Mouse (Mus musculus): ENCODE measurements around the gene Slc13a1. TPM values are rescaled to one million over a fixed set of nuclear protein-coding genes. Genes with fewer than 3 reads are reported as not detected.
"Not testable (repeated sequence)": the region's sequence is repeated elsewhere in the genome, so short reads cannot be mapped to it uniquely, and the experiment has no call there.

Slc13a1 gene
- polyA plus RNA-seq (2015; fragmentation: Nextera tagmentation; extraction: Ambion mirVana), result 0.19 and 0.30 TPM in 2 replicates

DNA sequence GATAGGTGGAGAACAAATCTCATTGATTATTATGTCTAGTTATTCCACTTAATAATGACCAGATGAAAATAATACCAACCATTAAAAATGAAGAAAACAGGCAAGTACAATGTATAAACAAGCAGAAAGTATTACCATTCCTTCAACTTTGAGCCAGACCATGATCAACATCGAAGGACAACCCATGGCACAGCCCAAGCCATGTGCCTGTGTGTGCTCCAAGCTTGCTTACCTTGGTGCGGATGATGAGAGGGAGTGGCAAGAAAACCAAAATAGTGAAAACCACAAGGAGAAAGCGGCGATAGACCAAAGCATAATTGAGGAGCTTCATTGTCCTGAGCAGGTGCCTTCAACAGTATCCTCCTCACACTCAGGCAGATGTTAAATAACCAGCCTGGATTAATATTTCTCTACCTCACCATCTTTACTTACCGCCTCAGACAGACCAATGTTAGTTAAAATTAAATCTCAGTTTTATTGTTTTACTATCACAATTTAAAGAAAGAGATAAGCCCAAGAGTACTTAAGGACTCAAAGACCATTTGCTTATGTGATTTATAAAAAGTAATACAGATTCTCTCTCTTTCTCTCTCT lies at the start of gene Slc13a1:
TSS of gene Slc13a1 (minus strand) at position 359 of the 594 bp plus-strand sequence.
- no peaks in the 10 kb centered on the region for H3K27me3 ChIP-seq (replicated peaks)
- no peak within 1 kb of the TSS for H3K4me2 ChIP-seq (replicated peaks)
- H3K36me3 ChIP-seq, result no peaks in the 10 kb centered on the region
- 64% methylated on average over 5 of the region's 5 CpGs for WGBS
- H3K9ac ChIP-seq, result no peak within 1 kb of the TSS
- ATAC-seq, result peak; percentile 79
- no peaks in the 10 kb centered on the region for H3K9me3 ChIP-seq
- no peak within 1 kb of the TSS for H3K4me3 ChIP-seq (replicated peaks)
- H3K27ac ChIP-seq, result no peak within 1 kb of the TSS
- H3K4me1 ChIP-seq (replicated peaks), result no peaks in the 10 kb centered on the region

DNA sequence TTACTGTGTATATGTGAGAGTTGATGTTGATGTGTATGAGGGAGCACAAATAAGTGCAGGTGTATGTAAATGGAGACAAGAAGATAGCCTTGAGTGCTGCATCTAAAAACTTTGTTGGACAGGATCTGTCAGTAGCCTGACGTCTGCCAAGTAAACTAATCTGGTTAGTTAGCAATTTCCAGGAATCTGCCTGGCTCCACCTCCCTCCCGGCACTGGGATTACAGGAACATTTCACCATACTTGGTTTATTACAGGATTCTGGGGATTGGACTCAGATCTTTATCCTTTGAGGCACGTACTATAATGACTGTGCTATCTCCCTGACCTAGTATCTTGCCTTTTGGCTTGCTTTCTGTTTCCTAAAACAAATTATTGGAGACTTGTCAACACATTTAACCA lies 40.0 kb upstream of the Slc13a1 start:
- Histone ChIP-seq H3K9ac (no peak overlapping the region), H3K27me3 (replicated peaks) (no peaks in the 10 kb centered on the region), H3K4me3 (replicated peaks) (no peak overlapping the region)

GRCm38 (mm10) chr6:24202226-24202625 lies 34.3 kb upstream of the Slc13a1 start:
- no peak overlapping the region for H3K4me3 ChIP-seq (replicated peaks)
- H3K27me3 ChIP-seq (replicated peaks), result no peaks in the 10 kb centered on the region
- no peak for ATAC-seq
- no peaks in the 10 kb centered on the region for H3K36me3 ChIP-seq
- 81% methylated on average over 6 of the region's 6 CpGs for WGBS
- H3K27ac ChIP-seq, result no peak overlapping the region
- no peak overlapping the region for H3K9ac ChIP-seq
- H3K4me1 ChIP-seq (replicated peaks), result no peaks in the 10 kb centered on the region
- no peak overlapping the region for H3K4me2 ChIP-seq (replicated peaks)
- no peaks in the 10 kb centered on the region for H3K9me3 ChIP-seq

More for the DNA sequence above, 40.0 kb upstream of the Slc13a1 start:
- whole genome bisulfite sequencing, result 66% methylated on average over 3 of the region's 3 CpGs
- Histone ChIP-seq H3K36me3 (no peaks in the 10 kb centered on the region), H3K4me2 (replicated peaks) (no peak overlapping the region), H3K4me1 (replicated peaks) (no peaks in the 10 kb centered on the region), H3K27ac (no peak overlapping the region), H3K9me3 (no peaks in the 10 kb centered on the region)
- no peak for ATAC-seq

GRCm38 (mm10) chr6:24200644-24201484 lies 33.0 kb upstream of the Slc13a1 start:
- Histone ChIP-seq H3K9ac (no peak overlapping the region), H3K4me2 (replicated peaks) (no peak overlapping the region), H3K27ac (no peak overlapping the region), H3K4me3 (replicated peaks) (no peak overlapping the region), H3K4me1 (replicated peaks) (no peaks in the 10 kb centered on the region), H3K36me3 (no peaks in the 10 kb centered on the region), H3K9me3 (no peaks in the 10 kb centered on the region), H3K27me3 (replicated peaks) (no peaks in the 10 kb centered on the region)
- WGBS, result 72% methylated on average over 12 of the region's 12 CpGs
- ATAC-seq, result no peak

- ATAC-seq; H3K4me1 ChIP-seq (replicated peaks); H3K9me3 ChIP-seq; H3K27me3 ChIP-seq (replicated peaks); H3K27ac ChIP-seq; H3K36me3 ChIP-seq; H3K4me3 ChIP-seq (replicated peaks); H3K4me2 ChIP-seq (replicated peaks); H3K9ac ChIP-seq: not testable (repeated sequence)
- WGBS, result 77% methylated on average over 10 of the region's 10 CpGs
Observed at GRCm38 (mm10) chr6:24197501-24198195, 29.8 kb upstream of the Slc13a1 start.

GRCm38 (mm10) chr6:24196406-24196805 lies 28.5 kb upstream of the Slc13a1 start:
- H3K36me3 ChIP-seq, result not testable (repeated sequence)

DNA sequence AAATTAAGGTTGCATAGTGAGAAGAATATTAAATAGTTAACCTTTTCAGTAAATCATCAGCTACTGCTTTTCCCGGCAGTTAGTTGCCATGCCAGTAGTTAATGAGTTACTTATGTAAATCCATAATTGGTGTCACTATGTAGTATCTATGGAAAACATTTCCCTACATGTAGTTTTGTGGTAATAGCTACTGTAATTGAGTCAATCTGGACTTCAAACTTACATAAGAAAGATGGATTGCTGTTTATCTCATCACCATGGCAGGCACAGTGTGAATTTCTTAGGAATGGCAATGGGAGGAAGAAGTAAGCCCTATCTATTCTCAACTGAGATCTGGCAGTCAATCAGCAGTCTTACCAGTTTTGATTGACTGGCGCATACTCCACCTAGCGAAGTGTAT lies 15.5 kb upstream of the Slc13a1 start:
- Histone ChIP-seq H3K27ac (no peak overlapping the region), H3K27me3 (replicated peaks) (no peaks in the 10 kb centered on the region), H3K4me3 (replicated peaks) (no peak overlapping the region), H3K9ac (no peak overlapping the region), H3K4me1 (replicated peaks) (no peaks in the 10 kb centered on the region), H3K36me3 (no peaks in the 10 kb centered on the region), H3K9me3 (no peaks in the 10 kb centered on the region), H3K4me2 (replicated peaks) (no peak overlapping the region)
- 72% methylated on average over 3 of the region's 3 CpGs for WGBS
- ATAC-seq, result peak; percentile 87

More at GRCm38 (mm10) chr6:24196406-24196805, 28.5 kb upstream of the Slc13a1 start:
- not testable (repeated sequence) for H3K9ac ChIP-seq; H3K4me2 ChIP-seq (replicated peaks); H3K9me3 ChIP-seq; H3K27ac ChIP-seq; ATAC-seq; H3K27me3 ChIP-seq (replicated peaks); H3K4me3 ChIP-seq (replicated peaks); H3K4me1 ChIP-seq (replicated peaks)
- 56% methylated on average over 5 of the region's 5 CpGs for WGBS

DNA sequence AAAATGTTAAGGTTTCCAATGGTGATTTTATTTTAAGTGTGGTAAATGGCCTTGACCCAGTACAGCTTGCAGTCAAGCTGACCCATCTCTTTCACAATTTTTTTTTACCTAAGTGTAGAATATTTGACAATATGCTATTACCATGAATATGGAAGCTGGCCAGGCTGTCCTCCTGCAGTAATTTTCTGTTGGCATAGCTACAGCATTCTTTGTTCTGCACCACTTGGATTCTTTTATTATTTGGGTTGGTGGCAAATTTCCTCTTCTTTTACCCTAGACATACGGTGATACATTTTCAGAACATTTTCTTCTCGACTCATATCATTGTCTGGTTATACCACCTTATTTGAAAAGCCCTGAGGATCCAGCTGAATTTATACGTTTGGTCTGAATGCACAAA lies 7.5 kb upstream of the Slc13a1 start:
- H3K36me3 ChIP-seq, result no peaks in the 10 kb centered on the region
- no peak for ATAC-seq
- no peak overlapping the region for H3K4me3 ChIP-seq (replicated peaks)
- H3K4me2 ChIP-seq (replicated peaks), result no peak overlapping the region
- WGBS, result 87% methylated on average over 3 of the region's 3 CpGs
- no peak overlapping the region for H3K9ac ChIP-seq
- H3K9me3 ChIP-seq, result no peaks in the 10 kb centered on the region
- no peaks in the 10 kb centered on the region for H3K27me3 ChIP-seq (replicated peaks)
- H3K27ac ChIP-seq, result no peak overlapping the region
- H3K4me1 ChIP-seq (replicated peaks), result no peaks in the 10 kb centered on the region

GRCm38 (mm10) chr6:24173951-24174350 lies 6.1 kb upstream of the Slc13a1 start:
- no peak for ATAC-seq
- no peaks in the 10 kb centered on the region for H3K4me1 ChIP-seq (replicated peaks)
- H3K9me3 ChIP-seq, result no peaks in the 10 kb centered on the region
- no peak overlapping the region for H3K9ac ChIP-seq
- H3K27me3 ChIP-seq (replicated peaks), result no peaks in the 10 kb centered on the region
- H3K4me3 ChIP-seq (replicated peaks), result no peak overlapping the region
- H3K27ac ChIP-seq, result no peak overlapping the region
- H3K4me2 ChIP-seq (replicated peaks), result no peak overlapping the region
- no peaks in the 10 kb centered on the region for H3K36me3 ChIP-seq

DNA sequence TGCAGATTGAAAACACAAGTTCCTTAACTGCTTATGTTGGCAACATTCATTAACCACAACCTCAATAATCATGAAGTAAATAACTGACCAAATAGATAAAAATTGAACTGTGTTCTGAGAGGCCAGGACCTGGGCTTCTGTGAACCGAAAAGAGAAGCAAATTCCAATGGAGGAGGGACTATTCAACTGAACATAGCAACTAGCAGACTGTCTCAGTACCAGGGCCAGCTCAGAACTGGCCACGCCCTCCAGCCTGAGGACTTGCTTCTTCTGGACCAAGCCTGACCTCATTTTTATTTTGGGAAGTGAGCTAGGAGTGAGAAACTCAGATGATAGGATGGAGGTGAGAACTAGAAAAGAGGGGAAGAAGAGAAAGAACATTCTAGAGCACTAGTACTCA lies 4.8 kb upstream of the Slc13a1 start:
- no peaks in the 10 kb centered on the region for H3K4me1 ChIP-seq (replicated peaks)
- no peaks in the 10 kb centered on the region for H3K27me3 ChIP-seq (replicated peaks)
- H3K9ac ChIP-seq, result no peak overlapping the region
- H3K36me3 ChIP-seq, result no peaks in the 10 kb centered on the region
- 51% methylated on average over 2 of the region's 2 CpGs for WGBS
- H3K4me2 ChIP-seq (replicated peaks), result no peak overlapping the region
- H3K4me3 ChIP-seq (replicated peaks), result no peak overlapping the region
- ATAC-seq, result no peak
- H3K27ac ChIP-seq, result no peak overlapping the region
- no peaks in the 10 kb centered on the region for H3K9me3 ChIP-seq

DNA sequence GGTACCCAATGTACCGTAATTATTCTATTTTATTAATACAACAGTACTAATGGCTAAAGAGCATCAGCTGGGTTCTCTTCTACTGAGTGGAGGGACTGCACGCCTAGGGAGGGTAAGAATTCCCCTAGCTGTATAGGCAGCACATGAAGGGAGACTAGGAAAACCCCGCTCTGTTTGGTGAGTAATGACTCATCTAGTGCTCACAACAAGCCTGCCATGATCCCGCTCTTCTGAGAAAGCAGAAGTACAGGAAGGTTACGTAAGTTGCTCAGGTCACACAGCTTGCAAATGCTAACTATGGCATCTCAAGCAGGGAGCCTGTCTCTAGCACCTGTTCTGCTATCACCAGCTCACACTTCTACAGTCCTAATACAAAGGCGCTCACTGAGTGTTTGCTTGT lies 1.1 kb downstream of the Slc13a1 start:
- Histone ChIP-seq H3K36me3 (no peaks in the 10 kb centered on the region), H3K27ac (no peak overlapping the region), H3K4me1 (replicated peaks) (no peaks in the 10 kb centered on the region), H3K4me2 (replicated peaks) (no peak overlapping the region), H3K9ac (no peak overlapping the region), H3K27me3 (replicated peaks) (no peaks in the 10 kb centered on the region), H3K9me3 (no peaks in the 10 kb centered on the region), H3K4me3 (replicated peaks) (no peak overlapping the region)
- ATAC-seq, result peak; percentile 20; the same call in 1 of the 2 replicates
- WGBS, result 73% methylated on average over 6 of the region's 6 CpGs

DNA sequence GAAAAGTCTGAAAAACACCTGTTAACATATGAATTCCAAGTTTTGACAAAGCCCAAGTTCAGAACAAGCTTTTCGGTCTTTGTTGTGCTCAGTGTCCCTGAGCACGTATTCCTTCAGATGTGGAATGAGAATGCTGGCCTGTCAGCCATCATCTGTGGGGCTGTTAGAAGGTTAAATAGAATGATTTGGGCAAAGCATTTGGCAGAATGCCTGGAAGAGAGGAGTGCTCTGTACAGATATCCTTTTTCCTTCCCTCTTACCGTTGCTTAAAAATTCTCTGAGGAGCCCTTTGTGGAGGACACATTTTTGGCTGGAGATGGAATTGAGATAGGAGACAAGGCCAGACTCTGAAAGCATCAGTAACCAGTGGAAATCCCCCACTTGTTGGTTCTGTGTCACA lies 2.6 kb downstream of the Slc13a1 start:
- Histone ChIP-seq H3K4me1 (replicated peaks) (no peaks in the 10 kb centered on the region), H3K36me3 (no peaks in the 10 kb centered on the region), H3K9ac (no peak overlapping the region), H3K9me3 (no peaks in the 10 kb centered on the region), H3K27me3 (replicated peaks) (no peaks in the 10 kb centered on the region), H3K4me2 (replicated peaks) (no peak overlapping the region), H3K27ac (no peak overlapping the region), H3K4me3 (replicated peaks) (no peak overlapping the region)
- no peak for ATAC-seq
- 59% methylated on average over 3 of the region's 3 CpGs for WGBS

Measured in intestine, embryonic 15.5 days (tissue).